10 mouse cellular contexts compared by ENCODE assay signal in genomic region chrX:103987215-103987964, GRCm38 (mm10). TPM values are rescaled to one million over a fixed set of nuclear protein-coding genes. Genes with fewer than 3 reads are reported as not detected.
DNase-seq lines count a peak whose midpoint lies in the region.
"Had no signal": no experiment of that assay in that cellular context is flagged by ENCODE, and none has a peak within 500 bp of the region (broad histone marks: within the 10 kb centered on the region; RNA-seq: fewer than 3 reads in every experiment).

No protein-coding gene starts in this region.

- peak; percentile 22 for DNase-seq in adrenal gland, adult 2 months
- DNase-seq in adrenal gland, postnatal 25 days, result no peak
- DNase-seq in kidney, postnatal 14 days, result peak; percentile 29
- no peak for DNase-seq in kidney, adult 11 months
- DNase-seq in adrenal gland, postnatal 36 days, result peak; percentile 3 to 41
- DNase-seq in kidney, postnatal 4 days, result peak; percentile 9 to 25
- DNase-seq in thymus, adult 18-20 months, result no peak
- no peak for DNase-seq in ovary, postnatal 10 days (ENCODE audit: low spot score)
- DNase-seq: cerebellum, adult 2 months; layer of hippocampus, postnatal 36 days had no signal

RNA-seq across cellular contexts. Expression of gene Rlim, which starts 6.3 kb away (rescaled TPM):
- 10 to 100 TPM; 49.1 to 55.4 TPM for total RNA-seq in adrenal gland, adult 2 months (2021)
- polyA plus RNA-seq in adrenal gland, adult 2 months (2012; rRNA removed), result 0.99 and 1.3 TPM in 2 replicates
- total RNA-seq in adrenal gland, postnatal 25 days (2021), result 58.8 and 60.7 TPM in 2 replicates
- total RNA-seq in adrenal gland, postnatal 36 days (2021), result 10 to 100 TPM; 65.5 to 67.6 TPM

Comparison
In these comparisons a context has a peak if more than half of its experiments do, and no peak if none do; other contexts are left out.
1. DNase-seq: peak in adrenal gland, adult 2 months (single experiment), kidney, postnatal 14 days (single experiment), adrenal gland, postnatal 36 days (2 of 2) and kidney, postnatal 4 days (2 of 2); none in adrenal gland, postnatal 25 days (single experiment), kidney, adult 11 months (single experiment), thymus, adult 18-20 months (0 of 2) and ovary, postnatal 10 days (single experiment).